Mouse (Mus musculus): ENCODE data around the gene Ssbp4.

The Ssbp4 gene

GRCm38 (mm10) chr8:70607898-70608748 lies 549 bp downstream of the Ssbp4 start:
- peak in 1 of 2 experiments; percentile 63 for DNase-seq (ENCODE audit: low spot score in 2 of 2)

- DNase-seq (ENCODE audit: low spot score in 2 of 2) = no peak
These were observed 1.1 kb downstream of the Ssbp4 start for GRCm38 (mm10) chr8:70607603-70607897.

GRCm38 (mm10) chr8:70606780-70607602 lies 1.7 kb downstream of the Ssbp4 start:
- no peak for DNase-seq (ENCODE audit: low spot score in 2 of 2)

GRCm38 (mm10) chr8:70605871-70606779 lies 2.5 kb downstream of the Ssbp4 start:
- DNase-seq (ENCODE audit: low spot score in 2 of 2) = no peak

- no peak for DNase-seq (ENCODE audit: low spot score in 2 of 2)
These were observed 4.1 kb downstream of the Ssbp4 start for GRCm38 (mm10) chr8:70604558-70604957.

- no peak for DNase-seq (ENCODE audit: low spot score in 2 of 2)
These were observed 6.4 kb downstream of the Ssbp4 start for GRCm38 (mm10) chr8:70602139-70602811.

GRCm38 (mm10) chr8:70601271-70601649 lies 7.4 kb downstream of the Ssbp4 start:
- peak; percentile 80 to 85 for DNase-seq (ENCODE audit: low spot score in 2 of 2)

GRCm38 (mm10) chr8:70600473-70601270 lies 8.0 kb downstream of the Ssbp4 start:
- DNase-seq (ENCODE audit: low spot score in 2 of 2) = no peak

- no peak for DNase-seq (ENCODE audit: low spot score in 2 of 2)
These were observed 9.0 kb downstream of the Ssbp4 start for GRCm38 (mm10) chr8:70599507-70600290.

- DNase-seq (ENCODE audit: low spot score in 2 of 2) = no peak
These were observed 9.9 kb downstream of the Ssbp4 start for GRCm38 (mm10) chr8:70598722-70599121.

- peak; percentile 78 to 81 for DNase-seq (ENCODE audit: low spot score in 2 of 2)
These were observed 10.4 kb downstream of the Ssbp4 start for GRCm38 (mm10) chr8:70598283-70598682.

- no peak for DNase-seq (ENCODE audit: low spot score in 2 of 2)
These were observed 11.0 kb downstream of the Ssbp4 start for GRCm38 (mm10) chr8:70597417-70598272.

- no peak for DNase-seq (ENCODE audit: low spot score in 2 of 2)
These were observed 11.8 kb downstream of the Ssbp4 start for GRCm38 (mm10) chr8:70596775-70597416.

GRCm38 (mm10) chr8:70596216-70596615 lies 12.5 kb downstream of the Ssbp4 start:
- DNase-seq (ENCODE audit: low spot score in 2 of 2) = no peak

- no peak for DNase-seq (ENCODE audit: low spot score in 2 of 2)
These were observed 12.9 kb downstream of the Ssbp4 start for GRCm38 (mm10) chr8:70595811-70596210.

- DNase-seq (ENCODE audit: low spot score in 2 of 2) = no peak
These were observed 13.8 kb downstream of the Ssbp4 start for GRCm38 (mm10) chr8:70594621-70595564.

Measured in right cerebral cortex, postnatal 36 days (tissue).